Mouse (Mus musculus): ENCODE results near the gene Metap1. TPM values are rescaled to one million over a fixed set of nuclear protein-coding genes. Genes with fewer than 3 reads are reported as not detected.

The Metap1 gene
- polyA plus RNA-seq, 1 experiment from 2014 or later, result 40.9 TPM

DNA sequence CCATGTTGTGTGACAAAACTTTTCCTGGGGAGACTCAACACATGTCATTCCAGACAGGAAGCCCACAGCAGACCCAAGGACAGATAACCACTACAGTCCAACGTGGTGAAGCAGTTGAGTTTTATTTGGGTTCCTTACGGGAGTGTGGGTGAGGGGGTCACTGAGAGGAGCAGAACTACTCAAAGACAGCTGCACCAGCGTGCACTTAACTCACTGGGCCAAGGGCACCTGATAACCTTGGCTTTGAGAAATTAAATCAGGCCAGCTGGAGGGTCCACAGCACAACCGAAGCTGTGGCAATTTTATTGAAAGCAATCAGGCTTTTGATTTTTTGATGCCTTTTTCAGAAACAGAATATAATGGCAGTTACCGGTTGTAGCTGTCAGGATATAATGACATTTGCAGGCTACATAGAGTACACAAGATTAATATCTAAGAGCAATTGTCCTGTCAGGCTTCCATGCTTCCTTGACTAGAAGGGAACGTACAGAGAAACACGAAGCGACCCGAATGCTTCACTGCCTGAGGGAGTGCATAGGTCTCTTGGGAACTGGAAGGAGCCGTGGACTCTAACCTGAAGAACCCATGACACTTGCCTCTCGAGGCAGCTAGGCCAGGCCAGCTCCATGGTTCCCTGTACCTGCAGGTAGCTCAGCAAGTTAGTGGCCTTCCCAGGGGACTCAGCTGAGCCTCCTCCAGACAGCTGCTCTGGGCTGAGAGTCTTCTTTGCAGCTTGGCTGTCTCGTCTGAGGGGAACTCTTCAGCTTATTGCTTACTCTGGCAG is 41.0 kb downstream of the Metap1 start:
- Histone ChIP-seq H3K9me3 (replicated peaks) (no peaks in the 10 kb centered on the region), H3K36me3 (peaks cover 80% of the 10 kb centered on the region), H3K4me1 (replicated peaks) (peaks cover 15% of the 10 kb centered on the region), H3K4me3 (no peak overlapping the region), H3K4me2 (no peak overlapping the region), H3K9ac (no peak overlapping the region), H3K27me3 (replicated peaks) (no peaks in the 10 kb centered on the region), H3K27ac (ENCODE audit: poor library complexity, severe bottlenecking) (no peak overlapping the region)
- WGBS, result 61% methylated on average over 12 of the region's 12 CpGs
- no peak for ATAC-seq (ENCODE audit: insufficient number of reproducible peaks, low FRiP score)

DNA sequence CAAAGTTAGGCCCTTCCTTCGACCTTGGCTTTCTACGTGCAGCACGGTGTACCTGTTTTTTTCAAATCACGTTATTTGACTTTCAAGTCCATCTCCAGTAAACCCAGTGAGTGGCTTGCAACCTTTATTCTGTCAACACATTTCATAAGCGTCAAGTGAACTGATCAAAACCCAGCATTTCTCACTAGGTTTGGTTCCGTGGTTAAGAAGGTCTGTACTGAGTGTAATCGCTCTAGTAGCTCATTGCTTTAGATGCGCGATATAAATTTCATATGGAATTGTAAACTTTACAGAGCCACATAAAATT is 45.9 kb downstream of the Metap1 start:
- Histone ChIP-seq H3K4me3 (peak overlapping the region; percentile 77), H3K27me3 (replicated peaks) (no peaks in the 10 kb centered on the region), H3K4me1 (replicated peaks) (peaks cover 15% of the 10 kb centered on the region), H3K4me2 (peak overlapping the region; percentile 83), H3K9ac (peak overlapping the region; percentile 88), H3K9me3 (replicated peaks) (no peaks in the 10 kb centered on the region), H3K27ac (ENCODE audit: poor library complexity, severe bottlenecking) (peak overlapping the region; percentile 81; the same call in 1 of the 2 replicates), H3K36me3 (peaks cover 35% of the 10 kb centered on the region)
- no peak for ATAC-seq (ENCODE audit: insufficient number of reproducible peaks, low FRiP score)
- 3% methylated on average over 9 of the region's 9 CpGs for whole genome bisulfite sequencing

DNA sequence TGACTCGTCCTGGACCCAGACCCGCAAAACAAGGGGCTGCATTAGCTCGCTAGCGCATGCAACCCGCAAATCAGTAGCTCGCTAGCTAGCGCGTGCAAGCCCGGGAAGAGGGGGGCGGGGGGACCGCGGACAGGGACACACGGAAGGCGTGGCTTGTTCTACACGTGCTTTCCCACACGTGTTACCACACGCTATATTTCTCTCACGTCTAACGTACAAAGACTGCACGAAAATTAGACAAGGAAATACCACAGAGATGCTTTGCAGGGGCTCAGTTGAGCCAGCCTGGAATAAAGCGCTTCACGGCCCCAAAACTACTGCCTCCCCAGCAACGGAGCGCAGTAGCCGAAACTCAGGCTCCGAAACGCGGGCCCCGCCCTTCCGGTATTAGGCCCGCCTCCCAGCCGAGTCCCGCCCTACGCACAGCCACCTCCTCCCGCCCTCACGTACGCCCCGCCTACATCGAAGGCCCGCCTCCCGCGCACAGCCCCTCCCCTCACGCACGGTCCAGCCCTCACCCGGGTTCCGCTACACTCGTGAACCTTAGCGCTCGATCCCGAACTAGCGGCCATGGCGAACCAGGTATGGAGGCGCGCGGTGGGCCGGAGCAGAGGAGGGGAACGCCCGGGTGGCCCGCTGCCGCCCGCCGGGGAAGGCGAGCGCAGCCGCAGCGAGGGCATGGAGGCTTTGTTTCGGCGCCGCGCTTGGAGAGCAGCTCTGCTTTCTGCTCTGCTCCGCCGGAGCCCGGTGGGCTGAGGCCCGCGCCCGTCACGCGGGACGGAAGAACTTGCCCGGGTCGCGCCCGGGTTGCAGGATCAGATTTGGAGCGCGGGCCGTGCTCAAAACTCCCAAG is 46.5 kb downstream of the Metap1 start, which contains the start of gene Adh5:
Adh5 (plus strand) TSS at position 482 of the 853 bp plus-strand sequence.
- peaks cover 30% of the 10 kb centered on the region for H3K36me3 ChIP-seq
- H3K9ac ChIP-seq, result peak within 1 kb of the TSS; percentile 88
- peak within 1 kb of the TSS; percentile 83 for H3K4me2 ChIP-seq
- peak within 1 kb of the TSS; percentile 77 for H3K4me3 ChIP-seq
- under 1% methylated on average over 86 of the region's 86 CpGs for WGBS
- no peaks in the 10 kb centered on the region for H3K27me3 ChIP-seq (replicated peaks)
- H3K4me1 ChIP-seq (replicated peaks), result peaks cover 10% of the 10 kb centered on the region
- peak; percentile 100 for ATAC-seq (ENCODE audit: insufficient number of reproducible peaks, low FRiP score)
- H3K9me3 ChIP-seq (replicated peaks), result no peaks in the 10 kb centered on the region
- peak within 1 kb of the TSS; percentile 81 for H3K27ac ChIP-seq (ENCODE audit: poor library complexity, severe bottlenecking)

GRCm38 (mm10) chr3:138442203-138442602 is 47.1 kb downstream of the Metap1 start:
- no peaks in the 10 kb centered on the region for H3K9me3 ChIP-seq (replicated peaks)
- H3K27me3 ChIP-seq (replicated peaks), result no peaks in the 10 kb centered on the region
- peaks cover 24% of the 10 kb centered on the region for H3K36me3 ChIP-seq
- ATAC-seq (ENCODE audit: insufficient number of reproducible peaks, low FRiP score), result no peak; the same call in 1 of the 2 replicates
- peak overlapping the region; percentile 77 for H3K4me3 ChIP-seq
- peak overlapping the region; percentile 53 for H3K27ac ChIP-seq (ENCODE audit: poor library complexity, severe bottlenecking)
- peak overlapping the region; percentile 83 for H3K4me2 ChIP-seq
- WGBS, result 6% methylated on average over 9 of the region's 9 CpGs
- peak overlapping the region; percentile 88 for H3K9ac ChIP-seq
- peaks cover 10% of the 10 kb centered on the region for H3K4me1 ChIP-seq (replicated peaks)

GRCm38 (mm10) chr3:138438716-138439115 is 50.6 kb downstream of the Metap1 start:
- Histone ChIP-seq H3K9ac (no peak overlapping the region), H3K27me3 (replicated peaks) (no peaks in the 10 kb centered on the region), H3K4me3 (no peak overlapping the region), H3K36me3 (no peaks in the 10 kb centered on the region), H3K9me3 (replicated peaks) (0 out of 2 replicates have a peak, but pooled peaks cover 4% of the 10 kb centered on the region), H3K4me1 (replicated peaks) (0 out of 2 replicates have a peak, but pooled peaks cover 3% of the 10 kb centered on the region), H3K27ac (ENCODE audit: poor library complexity, severe bottlenecking) (no peak overlapping the region), H3K4me2 (no peak overlapping the region)
- 72% methylated on average over 3 of the region's 3 CpGs for WGBS
- no peak for ATAC-seq (ENCODE audit: insufficient number of reproducible peaks, low FRiP score)

- no peak overlapping the region for H3K27ac ChIP-seq (ENCODE audit: poor library complexity, severe bottlenecking)
- no peaks in the 10 kb centered on the region for H3K27me3 ChIP-seq (replicated peaks)
- 0 out of 2 replicates have a peak, but pooled peaks cover 4% of the 10 kb centered on the region for H3K9me3 ChIP-seq (replicated peaks)
- H3K4me3 ChIP-seq, result no peak overlapping the region
- H3K4me1 ChIP-seq (replicated peaks), result no peaks in the 10 kb centered on the region
- ATAC-seq (ENCODE audit: insufficient number of reproducible peaks, low FRiP score), result no peak
- H3K4me2 ChIP-seq, result no peak overlapping the region
- 67% methylated on average over 2 of the region's 2 CpGs for WGBS
- H3K36me3 ChIP-seq, result no peaks in the 10 kb centered on the region
- no peak overlapping the region for H3K9ac ChIP-seq
These were observed 57.5 kb downstream of the Metap1 start for GRCm38 (mm10) chr3:138431835-138432234.

DNA sequence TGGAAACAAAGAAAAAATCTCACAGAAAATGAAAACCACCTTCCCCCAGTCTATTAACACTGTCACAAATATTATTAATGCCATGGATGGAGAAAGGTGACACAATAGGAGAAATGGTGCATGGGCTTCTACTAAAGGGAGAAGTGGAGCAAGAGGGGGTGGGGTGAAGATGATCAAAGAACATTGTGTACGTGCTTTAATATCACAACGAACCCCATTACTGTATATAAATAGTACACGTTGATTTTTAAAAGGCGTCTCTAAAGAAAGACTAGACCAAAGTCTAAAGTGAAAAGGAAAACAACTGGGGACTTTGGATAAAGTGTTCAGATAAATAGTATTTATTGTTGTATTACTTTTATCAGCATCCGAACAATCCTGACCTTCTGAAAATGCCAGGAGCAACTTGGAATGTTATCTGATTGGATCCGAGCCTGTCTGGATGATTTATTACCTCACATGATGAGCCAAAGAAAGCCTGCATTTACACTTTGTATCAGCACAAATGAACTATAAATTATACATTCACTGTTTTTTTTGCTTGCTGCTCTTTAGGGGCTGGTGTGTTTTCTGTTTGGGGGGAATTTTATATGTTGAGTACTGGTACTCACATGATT is 58.8 kb downstream of the Metap1 start:
- Histone ChIP-seq H3K27me3 (replicated peaks) (no peaks in the 10 kb centered on the region), H3K4me1 (replicated peaks) (no peaks in the 10 kb centered on the region), H3K4me2 (no peak overlapping the region), H3K36me3 (no peaks in the 10 kb centered on the region), H3K9me3 (replicated peaks) (no peaks in the 10 kb centered on the region), H3K9ac (no peak overlapping the region), H3K4me3 (no peak overlapping the region), H3K27ac (ENCODE audit: poor library complexity, severe bottlenecking) (no peak overlapping the region)
- 56% methylated on average over 6 of the region's 6 CpGs for WGBS
- ATAC-seq (ENCODE audit: insufficient number of reproducible peaks, low FRiP score), result no peak

DNA sequence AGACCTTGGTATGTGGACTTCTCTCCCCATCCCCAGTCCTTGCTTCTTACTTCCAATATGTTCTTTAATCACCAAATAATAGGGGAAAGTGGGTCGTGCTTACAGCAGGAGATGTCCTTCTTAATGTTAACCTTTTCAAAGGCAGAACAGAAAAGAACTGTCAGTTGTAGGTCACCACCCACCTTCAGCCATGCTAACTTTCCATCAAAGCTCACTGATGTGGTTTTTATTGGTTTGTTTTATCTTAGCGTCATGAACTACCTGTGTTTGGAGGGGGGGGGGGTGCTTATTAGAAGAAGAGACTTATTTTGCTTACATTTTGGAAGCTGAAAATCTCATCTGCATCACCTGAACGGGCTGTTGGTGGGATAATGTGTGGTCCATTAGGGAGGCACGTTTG is 65.1 kb downstream of the Metap1 start:
- H3K9ac ChIP-seq, result no peak overlapping the region
- no peak overlapping the region for H3K4me2 ChIP-seq
- H3K27me3 ChIP-seq (replicated peaks), result no peaks in the 10 kb centered on the region
- WGBS, result 56% methylated on average over 4 of the region's 4 CpGs
- H3K4me3 ChIP-seq, result no peak overlapping the region
- no peaks in the 10 kb centered on the region for H3K9me3 ChIP-seq (replicated peaks)
- no peaks in the 10 kb centered on the region for H3K4me1 ChIP-seq (replicated peaks)
- H3K27ac ChIP-seq (ENCODE audit: poor library complexity, severe bottlenecking), result no peak overlapping the region
- no peak for ATAC-seq (ENCODE audit: insufficient number of reproducible peaks, low FRiP score)
- H3K36me3 ChIP-seq, result no peaks in the 10 kb centered on the region

GRCm38 (mm10) chr3:138423664-138424063 is 65.7 kb downstream of the Metap1 start:
- H3K9me3 ChIP-seq (replicated peaks), result no peaks in the 10 kb centered on the region
- H3K4me2 ChIP-seq, result no peak overlapping the region
- no peak overlapping the region for H3K4me3 ChIP-seq
- no peak overlapping the region for H3K27ac ChIP-seq (ENCODE audit: poor library complexity, severe bottlenecking)
- no peak overlapping the region for H3K9ac ChIP-seq
- no peaks in the 10 kb centered on the region for H3K27me3 ChIP-seq (replicated peaks)
- 54% methylated on average over 2 of the region's 2 CpGs for WGBS
- no peaks in the 10 kb centered on the region for H3K36me3 ChIP-seq
- no peaks in the 10 kb centered on the region for H3K4me1 ChIP-seq (replicated peaks)
- no peak for ATAC-seq (ENCODE audit: insufficient number of reproducible peaks, low FRiP score)

DNA sequence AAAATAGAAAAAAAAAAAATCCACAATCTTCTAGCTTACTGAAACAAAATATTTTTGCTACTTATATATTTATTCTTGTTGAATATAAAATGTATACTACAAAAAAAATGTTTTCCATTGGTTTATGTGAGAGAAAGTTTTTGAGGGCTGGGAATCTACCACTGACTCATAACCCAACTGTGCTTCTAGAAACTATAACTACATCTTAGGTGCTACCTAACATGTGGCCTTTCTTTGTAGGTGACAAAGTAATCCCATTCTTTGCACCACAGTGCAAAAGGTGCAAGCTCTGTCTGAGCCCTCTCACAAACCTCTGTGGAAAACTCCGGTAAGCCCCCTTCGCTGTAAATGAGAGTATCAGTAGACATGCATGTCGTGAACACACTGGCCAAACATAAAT is 68.9 kb downstream of the Metap1 start:
- ATAC-seq (ENCODE audit: insufficient number of reproducible peaks, low FRiP score), result no peak
- Histone ChIP-seq H3K4me1 (replicated peaks) (no peaks in the 10 kb centered on the region), H3K9ac (no peak overlapping the region), H3K27ac (ENCODE audit: poor library complexity, severe bottlenecking) (no peak overlapping the region), H3K36me3 (no peaks in the 10 kb centered on the region), H3K4me3 (no peak overlapping the region), H3K27me3 (replicated peaks) (no peaks in the 10 kb centered on the region), H3K9me3 (replicated peaks) (no peaks in the 10 kb centered on the region), H3K4me2 (no peak overlapping the region)
- WGBS, result 77% methylated on average over 3 of the region's 3 CpGs

- Histone ChIP-seq H3K4me1 (replicated peaks) (no peaks in the 10 kb centered on the region), H3K36me3 (no peaks in the 10 kb centered on the region), H3K9me3 (replicated peaks) (no peaks in the 10 kb centered on the region), H3K9ac (no peak overlapping the region), H3K4me3 (no peak overlapping the region), H3K27ac (ENCODE audit: poor library complexity, severe bottlenecking) (no peak overlapping the region), H3K4me2 (no peak overlapping the region), H3K27me3 (replicated peaks) (no peaks in the 10 kb centered on the region)
- no peak for ATAC-seq (ENCODE audit: insufficient number of reproducible peaks, low FRiP score)
- 79% methylated on average over 6 of the region's 6 CpGs for WGBS
These were observed 69.9 kb downstream of the Metap1 start for GRCm38 (mm10) chr3:138419369-138419768.
